Mouse (Mus musculus) c-Kit-positive CD71-negative TER-119-negative erythroid progenitor cells, embryonic 14.5 days (primary cell): ENCODE measurements at regions not wholly inside any gene's neighbourhood (a gene's known extent, or its start where the extent isn't known, plus 50 kb on each side); places are given as distances from the start of the nearest gene placed in this dataset.

Experiments used
- DNase-seq: peaks from one replicate; pipeline ENCODE4 v3.0.0-alpha.2; 2013; ENCODE audit warnings: low read depth

GRCm38 (mm10) chr12:96617226-96617625 lies 925.2 kb downstream of the Flrt2 start:
- no peak for DNase-seq
